Comparison of ENCODE assay signal across 15 mouse cellular contexts in genomic region chr12:42138694-42139442, GRCm38 (mm10).
DNase-seq lines count a peak whose midpoint lies in the region; ATAC-seq lines count a peak whose summit lies in the region.
"Had no signal": no experiment of that assay in that cellular context is flagged by ENCODE, and none has a peak within 500 bp of the region (broad histone marks: within the 10 kb centered on the region; RNA-seq: fewer than 3 reads in every experiment).

No protein-coding gene starts in this region.

- no peak overlapping the region for H3K9ac ChIP-seq in neural tube, embryonic 11.5 days (ENCODE audit: low read length)
- H3K9ac ChIP-seq in forebrain, embryonic 13.5 days = no peak overlapping the region
- H3K9ac ChIP-seq in midbrain, embryonic 12.5 days (replicated peaks) = no peak overlapping the region
- H3K9ac ChIP-seq: kidney, embryonic 15.5 days; limb, embryonic 13.5 days had no signal

- no peak overlapping the region for H3K4me3 ChIP-seq in neural tube, embryonic 11.5 days (ENCODE audit: low read depth, low read length)
- no peak overlapping the region for H3K4me3 ChIP-seq in forebrain, embryonic 13.5 days
- no peak overlapping the region for H3K4me3 ChIP-seq in midbrain, embryonic 12.5 days
- H3K4me3 ChIP-seq: heart, adult 2 months; kidney, embryonic 15.5 days; limb, embryonic 13.5 days had no signal

- H3K9me3 ChIP-seq in neural tube, embryonic 11.5 days (ENCODE audit: control insufficient read depth, low read length) = no peaks in the 10 kb centered on the region
- no peaks in the 10 kb centered on the region for H3K9me3 ChIP-seq in forebrain, embryonic 13.5 days (replicated peaks)
- peaks cover 7% of the 10 kb centered on the region; the same call in 1 of the 2 replicates for H3K9me3 ChIP-seq in midbrain, embryonic 12.5 days
- H3K9me3 ChIP-seq: kidney, embryonic 15.5 days; limb, embryonic 13.5 days had no signal

- DNase-seq in neural tube, embryonic 11.5 days (ENCODE audit: low spot score) = peak; percentile 18
- no peak for DNase-seq in neural tube, embryonic 10.5 days (ENCODE audit: extremely low spot score, low spot score)
- DNase-seq in gastrocnemius, postnatal 36 days = no peak
- DNase-seq in kidney, postnatal 36 days = no peak
- DNase-seq: adrenal gland, postnatal 36 days; heart, adult 2 months; heart, postnatal 4 days; layer of hippocampus, postnatal 36 days; lung, adult 2 months; spleen, adult 18-20 months had no signal

- no peaks in the 10 kb centered on the region; the same call in 1 of the 2 replicates for H3K4me1 ChIP-seq in neural tube, embryonic 11.5 days (ENCODE audit: control insufficient read depth, insufficient read depth, low read length)
- H3K4me1 ChIP-seq in forebrain, embryonic 13.5 days = peaks cover 15% of the 10 kb centered on the region
- H3K4me1 ChIP-seq in midbrain, embryonic 12.5 days = peaks cover 6% of the 10 kb centered on the region; the same call in 1 of the 2 replicates
- H3K4me1 ChIP-seq: kidney, embryonic 15.5 days; limb, embryonic 13.5 days had no signal

- H3K27ac ChIP-seq in neural tube, embryonic 11.5 days (ENCODE audit: low read depth, low read length) = no peak overlapping the region
- no peak overlapping the region; the same call in 1 of the 2 replicates for H3K27ac ChIP-seq in forebrain, embryonic 13.5 days
- H3K27ac ChIP-seq in midbrain, embryonic 12.5 days (replicated peaks) = peak overlapping the region; percentile 56; the same call in 1 of the 2 replicates
- H3K27ac ChIP-seq: heart, adult 2 months; kidney, embryonic 15.5 days; limb, embryonic 13.5 days had no signal

- ATAC-seq in neural tube, embryonic 11.5 days (ENCODE audit: insufficient read depth, low FRiP score, low TSS enrichment) = peak; percentile 87
- peak; percentile 63 for ATAC-seq in forebrain, embryonic 13.5 days
- peak; percentile 75 for ATAC-seq in midbrain, embryonic 12.5 days (ENCODE audit: low FRiP score, low read depth)
- no peak for ATAC-seq in inflammation-experienced regulatory T-cells, adult 6 months

- 62% methylated on average over 3 of the region's 3 CpGs for WGBS in neural tube, embryonic 11.5 days
- WGBS in forebrain, embryonic 13.5 days = 51% methylated on average over 3 of the region's 3 CpGs
- 49% methylated on average over 3 of the region's 3 CpGs for WGBS in midbrain, embryonic 12.5 days

- intact Hi-C loops in gastrocnemius, postnatal 36 days (cut with DNase I) = no loop called here

- no peaks in the 10 kb centered on the region for H3K36me3 ChIP-seq in neural tube, embryonic 11.5 days (ENCODE audit: control insufficient read depth, insufficient read depth, low read length)
- H3K36me3 ChIP-seq in forebrain, embryonic 13.5 days (ENCODE audit: poor library complexity, severe bottlenecking) = no peaks in the 10 kb centered on the region
- H3K36me3 ChIP-seq in midbrain, embryonic 12.5 days = no peaks in the 10 kb centered on the region
- H3K36me3 ChIP-seq: kidney, embryonic 15.5 days; limb, embryonic 13.5 days had no signal

- H3K4me2 ChIP-seq in neural tube, embryonic 11.5 days (ENCODE audit: low read depth) = no peak overlapping the region
- no peak overlapping the region for H3K4me2 ChIP-seq in forebrain, embryonic 13.5 days
- H3K4me2 ChIP-seq in midbrain, embryonic 12.5 days (replicated peaks) = no peak overlapping the region
- H3K4me2 ChIP-seq: kidney, embryonic 15.5 days; limb, embryonic 13.5 days had no signal

- no peaks in the 10 kb centered on the region for H3K27me3 ChIP-seq in neural tube, embryonic 11.5 days (ENCODE audit: control insufficient read depth, insufficient read depth, low read length)
- H3K27me3 ChIP-seq in forebrain, embryonic 13.5 days = no peaks in the 10 kb centered on the region
- H3K27me3 ChIP-seq in midbrain, embryonic 12.5 days = no peaks in the 10 kb centered on the region
- H3K27me3 ChIP-seq: kidney, embryonic 15.5 days; limb, embryonic 13.5 days had no signal
